Mouse (Mus musculus): ENCODE data around the gene Med12l.

GRCm38 (mm10) chr3:59157048-59157447 is 151.4 kb downstream of the Med12l start:
- TF ChIP-seq MAFK (IDR thresholded peaks at IDR 0.05; ENCODE audit: insufficient read depth, low read depth, low read length): no peak
- TF ChIP-seq CHD2 (IDR thresholded peaks at IDR 0.05; ENCODE audit: low read depth, low read length): no peak

All from ES-E14 (cell line).